Mouse (Mus musculus): ENCODE measurements around the gene Gm17334. TPM values are rescaled to one million over a fixed set of nuclear protein-coding genes. Genes with fewer than 3 reads are reported as not detected.

Gene Gm17334
- total RNA-seq, 2 experiments from 2014 or later, result 4.8 TPM; not detected in 1

GRCm38 (mm10) chr11:53798041-53798711 is 25.2 kb upstream of the Gm17334 start:
- no peak for ATAC-seq (replicated peaks; ENCODE audit: poor library complexity, severe bottlenecking)

DNA sequence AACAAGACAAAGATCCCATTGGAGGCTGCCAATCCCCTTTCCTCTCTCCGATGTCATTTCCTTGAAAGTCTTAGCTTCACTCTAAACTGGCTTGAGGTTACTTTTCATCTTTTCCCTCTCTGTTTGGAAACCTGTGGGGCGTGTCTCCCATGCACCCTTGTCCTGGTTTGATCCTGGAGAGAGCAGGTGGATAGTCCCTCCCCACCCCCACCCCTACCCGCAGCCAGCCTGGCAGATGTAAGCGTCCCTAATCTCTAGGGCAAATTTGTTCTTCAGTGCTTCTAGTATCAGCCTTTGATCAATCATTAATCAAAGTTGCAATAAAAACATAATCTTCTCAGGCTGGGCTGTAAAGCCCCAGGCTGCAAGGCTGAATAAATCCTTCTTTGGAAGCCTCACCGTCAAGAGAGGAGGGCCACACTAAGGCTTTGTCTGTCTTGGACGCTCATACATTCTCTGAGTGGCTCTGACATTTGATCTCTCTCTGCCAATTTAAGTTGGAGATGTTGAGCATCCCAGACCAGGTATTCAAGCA is 24.5 kb upstream of the Gm17334 start:
- ATAC-seq (replicated peaks; ENCODE audit: poor library complexity, severe bottlenecking), result no peak

- no peak for ATAC-seq (replicated peaks; ENCODE audit: poor library complexity, severe bottlenecking)
Measured at GRCm38 (mm10) chr11:53796409-53797151, 23.6 kb upstream of the Gm17334 start.

GRCm38 (mm10) chr11:53795813-53796212 is 22.8 kb upstream of the Gm17334 start:
- no peak for ATAC-seq (replicated peaks; ENCODE audit: poor library complexity, severe bottlenecking)

DNA sequence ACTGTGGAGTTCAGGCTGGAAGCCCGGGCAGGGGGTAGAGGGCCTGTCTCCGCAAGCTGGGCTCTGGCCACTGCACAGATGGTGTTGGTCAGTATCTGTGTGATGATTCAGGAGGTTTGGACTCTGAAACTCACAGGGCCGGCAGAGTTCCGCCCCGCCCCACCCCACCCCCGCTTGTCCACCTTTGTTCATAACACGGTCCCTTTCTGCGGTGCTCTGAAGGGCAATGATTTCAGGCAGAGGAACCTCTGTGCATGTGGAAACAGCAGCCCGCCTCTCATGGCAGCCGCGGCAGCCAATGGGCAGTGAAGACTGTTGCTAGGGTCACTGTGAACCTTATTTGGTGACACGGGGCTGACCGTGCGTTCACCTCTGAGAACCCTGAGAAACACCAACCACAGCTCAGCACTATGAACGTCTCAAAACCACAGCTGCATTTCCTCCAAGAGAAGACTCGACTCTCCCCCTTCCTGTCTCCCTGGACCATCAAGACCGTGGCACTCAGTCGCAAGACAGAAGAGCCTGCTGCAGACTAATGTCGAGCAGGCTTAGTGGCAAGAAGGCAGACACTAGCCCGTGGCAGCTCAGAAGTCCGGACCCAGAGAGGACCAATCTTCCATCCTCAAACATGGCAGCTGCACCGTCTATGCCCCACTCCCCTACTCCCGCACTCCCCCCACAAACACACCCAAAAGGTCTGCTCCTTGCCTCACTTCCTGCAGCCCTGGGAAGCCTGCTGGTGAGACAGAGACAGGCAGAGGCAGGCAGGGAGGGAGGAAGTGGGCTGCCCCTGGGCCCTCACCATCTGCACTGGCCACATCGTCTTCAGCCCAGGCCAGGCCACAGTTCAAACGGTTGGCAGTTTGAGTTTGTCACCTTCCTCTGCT is 21.9 kb upstream of the Gm17334 start:
- peak; percentile 85 for ATAC-seq (replicated peaks; ENCODE audit: poor library complexity, severe bottlenecking)

- ATAC-seq (replicated peaks; ENCODE audit: poor library complexity, severe bottlenecking), result peak; percentile 21
Measured at GRCm38 (mm10) chr11:53794015-53794414, 21.0 kb upstream of the Gm17334 start.

DNA sequence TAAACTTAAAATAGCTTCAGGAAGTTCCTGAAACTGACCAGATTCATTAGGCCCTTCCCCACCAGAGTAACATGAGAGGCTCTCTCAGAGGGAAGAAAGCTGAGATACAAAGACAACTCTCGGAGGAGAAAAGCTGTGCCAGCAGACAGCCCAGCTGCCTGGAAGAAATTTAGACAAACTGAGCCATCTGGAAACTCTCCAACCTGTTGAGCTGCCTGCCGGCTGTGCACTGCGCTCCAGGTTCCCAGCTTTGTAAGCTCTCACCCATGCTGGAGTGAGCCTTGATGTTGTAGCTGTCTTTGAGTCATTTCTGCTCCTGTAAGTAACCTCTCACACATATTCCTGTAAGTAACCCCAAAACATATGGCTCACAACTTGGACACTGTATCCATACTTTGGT is 20.0 kb upstream of the Gm17334 start:
- no peak for ATAC-seq (replicated peaks; ENCODE audit: poor library complexity, severe bottlenecking)

DNA sequence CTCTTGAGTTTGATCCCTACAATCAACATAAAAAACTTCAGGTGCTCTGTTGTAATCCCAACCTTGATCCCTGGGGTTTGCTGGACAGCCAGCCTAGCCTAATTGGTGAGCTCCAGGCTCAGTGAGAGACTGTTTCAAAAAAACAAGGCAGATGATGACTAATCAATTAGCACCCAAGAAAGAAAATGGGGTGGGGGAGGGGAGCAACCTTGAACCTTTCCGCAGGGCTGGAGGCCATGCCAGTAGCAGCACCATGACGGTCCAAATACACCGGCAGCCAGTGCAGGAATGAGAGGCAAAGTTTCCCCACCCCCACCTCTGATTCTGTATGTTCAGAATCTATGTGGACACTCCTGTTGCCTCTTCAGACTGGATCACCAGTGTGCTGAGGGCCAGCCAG is 16.3 kb upstream of the Gm17334 start:
- no peak for ATAC-seq (replicated peaks; ENCODE audit: poor library complexity, severe bottlenecking)

GRCm38 (mm10) chr11:53788196-53788595 is 15.2 kb upstream of the Gm17334 start:
- no peak for ATAC-seq (replicated peaks; ENCODE audit: poor library complexity, severe bottlenecking)

- ATAC-seq (replicated peaks; ENCODE audit: poor library complexity, severe bottlenecking), result peak; percentile 87
Measured at GRCm38 (mm10) chr11:53786058-53787031, 13.4 kb upstream of the Gm17334 start.

DNA sequence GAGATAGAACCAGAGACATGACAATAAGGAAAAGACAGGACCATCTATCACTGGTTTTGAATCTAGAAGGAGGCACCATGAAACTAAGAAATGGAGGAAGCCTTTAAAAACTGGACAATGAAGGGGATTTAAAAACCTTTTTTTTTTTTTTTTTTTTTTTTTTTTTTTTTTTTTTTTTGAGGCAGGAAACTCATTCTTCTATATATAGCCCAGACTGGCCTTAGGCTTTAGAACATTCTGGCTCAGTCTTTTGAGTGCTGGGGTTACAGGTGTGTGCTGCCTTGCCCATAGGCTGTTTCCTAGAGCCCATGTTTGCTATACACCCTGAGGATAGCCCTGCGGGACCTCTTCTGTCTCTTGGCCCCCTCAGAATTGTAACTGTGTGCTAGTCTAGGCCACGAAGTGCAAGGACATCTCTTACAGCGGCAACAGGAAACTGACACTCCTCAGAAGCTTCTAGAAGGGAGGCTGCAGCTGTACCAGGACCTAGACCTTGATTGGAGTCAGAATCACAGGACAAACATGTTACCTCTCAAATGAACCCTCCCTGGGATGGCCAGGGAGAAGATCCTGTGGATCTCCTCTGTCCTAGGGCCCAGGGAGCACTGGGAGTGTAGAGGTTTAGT is 12.4 kb upstream of the Gm17334 start:
- no peak for ATAC-seq (replicated peaks; ENCODE audit: poor library complexity, severe bottlenecking)

DNA sequence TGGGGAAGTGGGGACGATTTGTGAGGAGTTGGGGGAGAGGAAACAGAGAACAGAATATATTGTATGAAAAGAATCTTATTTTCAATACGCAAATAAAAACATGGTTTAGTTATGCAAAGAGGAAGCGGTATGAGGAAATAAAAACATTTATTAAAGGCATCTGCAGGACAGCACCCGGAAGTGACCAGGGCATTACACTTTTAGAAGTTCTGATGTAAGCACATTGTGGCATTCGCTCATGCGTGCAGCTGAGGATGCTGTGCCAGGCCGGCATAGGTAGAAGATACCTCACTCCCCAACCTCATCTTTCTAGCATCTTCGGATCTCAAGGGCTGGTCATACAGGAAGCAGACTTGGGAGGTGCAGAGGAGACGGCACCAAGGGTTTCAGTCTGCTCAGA is 10.3 kb upstream of the Gm17334 start:
- ATAC-seq (replicated peaks; ENCODE audit: poor library complexity, severe bottlenecking), result peak; percentile 39

DNA sequence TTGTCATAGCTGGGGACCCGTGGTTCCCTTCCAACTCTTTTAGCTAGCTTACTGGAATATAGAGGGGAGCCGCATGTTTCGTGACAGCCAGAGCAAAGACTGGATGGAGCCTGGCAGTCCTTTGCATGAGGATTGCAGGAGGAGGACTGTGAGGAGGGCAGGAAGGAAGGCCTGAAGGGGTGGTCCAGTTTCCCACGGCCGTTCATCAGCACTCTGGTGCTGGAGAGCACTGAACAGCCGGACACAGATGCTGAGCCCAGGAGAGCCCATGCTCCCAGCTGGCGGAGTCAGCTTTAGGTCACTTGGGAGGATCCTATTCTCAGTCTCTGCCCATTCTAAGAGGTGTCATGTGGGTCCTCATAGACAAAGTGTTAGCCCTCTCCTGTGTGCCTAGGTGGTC is 9.0 kb upstream of the Gm17334 start:
- ATAC-seq (replicated peaks; ENCODE audit: poor library complexity, severe bottlenecking), result no peak

DNA sequence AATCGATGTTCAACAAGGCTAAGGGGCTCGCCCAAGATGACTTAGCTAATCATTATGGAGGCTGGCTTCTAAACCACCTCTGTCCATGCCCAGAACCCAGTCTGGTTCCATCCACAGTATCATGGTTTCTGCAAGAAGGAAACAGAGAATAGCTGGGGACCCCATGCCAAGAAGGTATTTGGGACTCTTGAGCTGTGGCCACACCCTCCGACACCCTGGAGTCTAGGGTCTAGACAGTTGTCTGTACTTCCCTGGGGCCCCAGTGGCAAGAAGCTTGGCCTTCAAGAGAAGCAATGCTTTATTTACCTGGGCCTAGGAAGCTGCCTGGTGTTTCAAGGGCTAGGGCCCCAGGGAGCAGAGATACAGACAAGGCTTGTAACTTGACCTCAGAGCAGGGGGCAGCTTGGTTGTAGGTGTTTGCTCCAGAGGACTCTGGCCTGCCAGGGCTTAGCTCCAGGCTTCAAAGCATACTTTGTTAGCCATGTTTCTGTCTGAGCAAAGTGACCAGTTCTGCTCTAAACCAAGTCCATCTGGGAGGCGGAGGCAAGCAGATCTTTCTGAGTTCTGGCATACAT is 8.3 kb upstream of the Gm17334 start:
- ATAC-seq (replicated peaks; ENCODE audit: poor library complexity, severe bottlenecking), result no peak

- ATAC-seq (replicated peaks; ENCODE audit: poor library complexity, severe bottlenecking), result no peak
Measured at GRCm38 (mm10) chr11:53780262-53780661, 7.3 kb upstream of the Gm17334 start.

- ATAC-seq (replicated peaks; ENCODE audit: poor library complexity, severe bottlenecking), result no peak
Measured at GRCm38 (mm10) chr11:53779808-53780207, 6.8 kb upstream of the Gm17334 start.

- ATAC-seq (replicated peaks; ENCODE audit: poor library complexity, severe bottlenecking), result no peak
Measured at GRCm38 (mm10) chr11:53778455-53778854, 5.5 kb upstream of the Gm17334 start.

DNA sequence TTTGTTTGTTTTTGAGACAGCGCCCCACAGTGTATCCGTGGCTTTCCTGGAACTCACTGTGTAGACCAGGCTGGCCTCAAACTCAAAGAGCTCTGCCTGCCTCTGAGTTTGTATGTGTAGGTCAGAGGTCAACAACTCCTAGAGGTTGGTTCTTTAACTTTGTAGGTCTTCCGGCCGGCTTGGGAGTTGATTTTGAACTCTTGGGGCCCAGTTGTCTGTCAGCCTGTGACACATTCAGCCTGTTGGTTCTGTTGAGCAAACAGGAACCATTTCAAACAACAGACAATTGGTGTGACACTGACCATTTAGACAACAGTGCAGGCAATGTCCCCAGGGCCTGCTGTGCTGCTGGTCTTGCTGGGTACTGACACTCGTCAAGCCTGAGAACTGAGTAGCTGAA is 4.7 kb upstream of the Gm17334 start:
- no peak for ATAC-seq (replicated peaks; ENCODE audit: poor library complexity, severe bottlenecking)

Data from granulocyte monocyte progenitor cell, adult 5-6 weeks (primary cell).